Mouse (Mus musculus) MEL (cell line): Measurements from ENCODE around the gene Gpr162. TPM values are rescaled to one million over a fixed set of nuclear protein-coding genes. Genes with fewer than 3 reads are reported as not detected.

ENCODE experiments used
- DNase-seq: peaks from one replicate; pipeline ENCODE4 v3.0.0; 2011; ENCODE audit warnings: low read depth, low spot score
- H3K27ac ChIP-seq: 2 replicates; pipeline ENCODE4 v1.5.1; 2012; ENCODE audit warnings: low read depth, mild to moderate bottlenecking, control low read depth, low read length, moderate library complexity; ENCODE audit not compliant: control insufficient read depth
- H3K27me3 ChIP-seq, 2 experiments: fragments of 150-350 bp in 1 of 2; sonication (generic) in 1 of 2; 2 replicates each; pipeline ENCODE4 v1.6.1; 2012; ENCODE audit warnings: low read length in 2 of 2, mild to moderate bottlenecking in 2 of 2, improper control_type of control experiment in 1 of 2, moderate library complexity in 1 of 2; ENCODE audit not compliant: insufficient read depth in 2 of 2, control insufficient read depth in 1 of 2
- H3K36me3 ChIP-seq, 2 experiments: 2 replicates each; pipeline ENCODE4 v1.6.1; 2012 to 2014; ENCODE audit warnings: low read length in 2 of 2, improper control_type of control experiment in 1 of 2, inconsistent platforms in 1 of 2, mild to moderate bottlenecking in 1 of 2; ENCODE audit not compliant: insufficient read depth in 2 of 2, control insufficient read depth in 1 of 2
- H3K4me1 ChIP-seq, 2 experiments: fragments of 150-350 bp in 1 of 2; sonication (generic) in 1 of 2; 2 replicates each; pipeline ENCODE4 v1.6.1; 2012; ENCODE audit warnings: low read length in 2 of 2, improper control_type of control experiment in 1 of 2, mild to moderate bottlenecking in 1 of 2; ENCODE audit not compliant: insufficient read depth in 2 of 2, control insufficient read depth in 1 of 2
- H3K4me3 ChIP-seq, 2 experiments: fragments of 150-350 bp in 1 of 2; sonication (generic) in 1 of 2; 2 replicates each; pipeline ENCODE4 v1.5.1; 2012; ENCODE audit warnings: low read depth in 2 of 2, low read length in 2 of 2, mild to moderate bottlenecking in 2 of 2, moderate library complexity in 2 of 2, control low read depth in 1 of 2, improper control_type of control experiment in 1 of 2; ENCODE audit not compliant: control insufficient read depth in 1 of 2, insufficient read depth in 1 of 2
- H3K79me2 ChIP-seq: 2 replicates; pipeline ENCODE4 v1.6.1; 2012; ENCODE audit warnings: mild to moderate bottlenecking, low read length, moderate library complexity; ENCODE audit not compliant: control insufficient read depth, poor library complexity, insufficient read depth
- H3K9ac ChIP-seq: 2 replicates; pipeline ENCODE4 v1.6.1; 2012; ENCODE audit warnings: low read depth, mild to moderate bottlenecking, control low read depth, low read length, moderate library complexity; ENCODE audit not compliant: control insufficient read depth, poor library complexity, severe bottlenecking
- H3K9me3 ChIP-seq: fragments of 150-350 bp; sonication (generic); replicated peaks from 2 replicates; pipeline ENCODE4 v1.6.1; 2012; ENCODE audit warnings: mild to moderate bottlenecking, low read length, improper control_type of control experiment, moderate library complexity; ENCODE audit not compliant: insufficient read depth
- BHLHE40 ChIP-seq: IDR thresholded peaks from 2 replicates; pipeline ENCODE4 v1.6.1; 2012; ENCODE audit warnings: low read depth, mild to moderate bottlenecking, inconsistent platforms, low read length, improper control_type of control experiment, borderline replicate concordance
- CHD1 ChIP-seq: IDR thresholded peaks from 2 replicates; pipeline ENCODE4 v1.6.1; 2012; ENCODE audit warnings: low read depth, mild to moderate bottlenecking, inconsistent platforms, low read length, improper control_type of control experiment
- CHD2 ChIP-seq: IDR thresholded peaks from 2 replicates; pipeline ENCODE4 v1.6.1; 2011; ENCODE audit warnings: low read length, improper control_type of control experiment
- CTCF ChIP-seq, 3 experiments: IDR thresholded peaks in 2 of 3; conservative IDR thresholded peaks in 1 of 3; 2 replicates each; pipeline ENCODE4 v1.5.1; 2011 to 2012; ENCODE audit warnings: low read length in 3 of 3, low read depth in 2 of 3, mild to moderate bottlenecking in 2 of 3, improper control_type of control experiment in 1 of 3, inconsistent platforms in 1 of 3, mixed read lengths in 1 of 3, moderate library complexity in 1 of 3; ENCODE audit not compliant: control insufficient read depth in 1 of 3, insufficient read depth in 1 of 3, poor library complexity in 1 of 3, severe bottlenecking in 1 of 3
- ELF1 ChIP-seq: IDR thresholded peaks from 2 replicates; pipeline ENCODE4 v1.6.1; 2014; ENCODE audit warnings: low read depth, mild to moderate bottlenecking, inconsistent platforms, low read length, improper control_type of control experiment, moderate library complexity
- EP300 ChIP-seq, 2 experiments: IDR thresholded peaks; 2 replicates each; pipeline ENCODE4 v1.6.1; 2011; ENCODE audit warnings: improper control_type of control experiment in 2 of 2, low read length in 2 of 2, low read depth in 1 of 2, mild to moderate bottlenecking in 1 of 2
- GABPA ChIP-seq: IDR thresholded peaks from 2 replicates; pipeline ENCODE4 v1.6.1; 2012; ENCODE audit warnings: low read depth, mild to moderate bottlenecking, inconsistent platforms, low read length, improper control_type of control experiment, moderate library complexity
- HCFC1 ChIP-seq: IDR thresholded peaks from 2 replicates; pipeline ENCODE4 v1.6.1; 2012; ENCODE audit warnings: low read depth, mild to moderate bottlenecking, inconsistent platforms, low read length, improper control_type of control experiment, moderate library complexity
- JUND ChIP-seq: IDR thresholded peaks from 2 replicates; pipeline ENCODE4 v1.6.1; 2011; ENCODE audit warnings: low read depth, mild to moderate bottlenecking, improper control_type of control experiment, low read length
- MAZ ChIP-seq: IDR thresholded peaks from 2 replicates; pipeline ENCODE4 v1.6.1; 2012; ENCODE audit warnings: low read depth, mild to moderate bottlenecking, inconsistent platforms, low read length, improper control_type of control experiment
- MXI1 ChIP-seq: IDR thresholded peaks from 2 replicates; pipeline ENCODE4 v1.6.1; 2011; ENCODE audit warnings: mild to moderate bottlenecking, low read depth, low read length, improper control_type of control experiment
- MYC ChIP-seq: IDR thresholded peaks from 2 replicates; pipeline ENCODE4 v1.6.1; 2011; ENCODE audit warnings: low read depth, mild to moderate bottlenecking, low read length, improper control_type of control experiment, moderate library complexity
- NELFE ChIP-seq: IDR thresholded peaks from 2 replicates; pipeline ENCODE4 v1.6.1; 2011; ENCODE audit warnings: low read depth, low read length, improper control_type of control experiment
- POLR2AphosphoS2 ChIP-seq: IDR thresholded peaks from 2 replicates; pipeline ENCODE4 v1.6.1; 2011; ENCODE audit warnings: low read length, improper control_type of control experiment
- POLR2AphosphoS5 ChIP-seq: IDR thresholded peaks from 2 replicates; pipeline ENCODE4 v1.6.1; 2012; ENCODE audit warnings: low read depth, borderline replicate concordance, mild to moderate bottlenecking, inconsistent platforms, low read length, moderate library complexity, mixed read lengths
- RCOR1 ChIP-seq: IDR thresholded peaks from 2 replicates; pipeline ENCODE4 v1.6.1; 2012; ENCODE audit warnings: low read depth, mild to moderate bottlenecking, inconsistent platforms, low read length, improper control_type of control experiment
- SMC3 ChIP-seq: IDR thresholded peaks from 2 replicates; pipeline ENCODE4 v1.6.1; 2011; ENCODE audit warnings: low read depth, low read length, improper control_type of control experiment
- TBP ChIP-seq: IDR thresholded peaks from 2 replicates; pipeline ENCODE4 v1.8.0; 2011; ENCODE audit warnings: low read depth, low read length, improper control_type of control experiment
- TCF12 ChIP-seq: IDR thresholded peaks from 2 replicates; pipeline ENCODE4 v1.6.1; 2014; ENCODE audit warnings: low read depth, mild to moderate bottlenecking, inconsistent platforms, low read length, improper control_type of control experiment, moderate library complexity
- USF1 ChIP-seq: IDR thresholded peaks from 2 replicates; pipeline ENCODE4 v1.6.1; 2014; ENCODE audit warnings: low read depth, mild to moderate bottlenecking, inconsistent platforms, low read length, improper control_type of control experiment, moderate library complexity
- USF2 ChIP-seq, 2 experiments: IDR thresholded peaks; 2 replicates each; pipeline ENCODE4 v1.6.1; 2011 to 2012; ENCODE audit warnings: improper control_type of control experiment in 2 of 2, low read length in 2 of 2, borderline replicate concordance in 1 of 2, inconsistent platforms in 1 of 2, low read depth in 1 of 2, mild to moderate bottlenecking in 1 of 2; ENCODE audit not compliant: insufficient read depth in 1 of 2
- ZC3H11A ChIP-seq: IDR thresholded peaks from 2 replicates; pipeline ENCODE4 v1.6.1; 2012; ENCODE audit warnings: low read depth, mild to moderate bottlenecking, inconsistent platforms, low read length, improper control_type of control experiment
- ZKSCAN1 ChIP-seq: IDR thresholded peaks from 2 replicates; pipeline ENCODE4 v1.6.1; 2012; ENCODE audit warnings: low read depth, mild to moderate bottlenecking, inconsistent platforms, low read length, improper control_type of control experiment, moderate library complexity
- ZNF384 ChIP-seq: IDR thresholded peaks from 2 replicates; pipeline ENCODE4 v1.6.1; 2012; ENCODE audit warnings: low read depth, mild to moderate bottlenecking, inconsistent platforms, low read length, improper control_type of control experiment
- polyA plus RNA-seq, 2 experiments: library from polyadenylated mRNA; stranded (reverse) in 1 of 2; unstranded in 1 of 2; fragments of >175 nt in 1 of 2; fragments of >200 nt in 1 of 2; gene quantifications; 2 replicates each; pipeline versions ENCODE4 v1.2.1 to v1.2.4; 2012; ENCODE audit warnings: low replicate concordance in 2 of 2, low read depth in 1 of 2; ENCODE audit not compliant: insufficient read length in 2 of 2, insufficient read depth in 1 of 2, missing spikeins in 1 of 2
- total RNA-seq: library from RNA; depleted of rRNA; stranded (reverse); fragments of 300-350 nt; gene quantifications from 2 replicates; pipeline ENCODE4 v1.2.3, GENCODE M21; 2012

Gpr162 gene
- total and polyA plus RNA-seq, 3 experiments, result 0.08 to 0.84 TPM; not detected in 1

DNA sequence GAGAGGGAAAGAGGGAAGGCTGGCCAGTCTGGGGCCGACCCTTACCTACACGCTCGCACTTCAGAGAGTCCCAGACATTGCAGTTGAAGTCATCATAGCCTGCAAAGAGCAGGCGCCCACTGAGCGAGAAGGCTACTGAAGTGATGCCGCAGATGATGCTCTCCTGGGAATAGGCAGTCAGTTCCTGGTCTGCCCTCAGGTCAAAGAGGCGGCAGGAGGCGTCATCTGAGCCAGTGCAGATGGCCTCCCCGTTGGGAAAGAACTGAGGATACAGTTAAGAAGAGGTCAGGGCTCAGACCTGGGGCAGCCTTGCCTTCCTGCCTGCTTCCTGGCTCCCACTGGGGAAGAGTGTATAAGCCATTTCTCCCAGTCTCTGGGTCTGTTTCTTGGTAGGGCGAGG, 28.3 kb downstream of the Gpr162 start:
- Histone ChIP-seq H3K27me3 (no peaks in the 10 kb centered on the region), H3K9ac (no peak overlapping the region), H3K9me3 (no peaks in the 10 kb centered on the region), H3K36me3 (0 out of 4 replicates have a peak, but pooled peaks cover 0 to 2% of the 10 kb centered on the region in 2 experiments), H3K27ac (no peak overlapping the region), H3K79me2 (peaks cover 1% of the 10 kb centered on the region; the same call in 1 of the 2 replicates), H3K4me3 (no peak overlapping the region), H3K4me1 (peaks cover 2 to 9% of the 10 kb centered on the region in 2 experiments)
- no peak for DNase-seq
- TF ChIP-seq SMC3 (no peak), GABPA (no peak), ZKSCAN1 (no peak), ZC3H11A (no peak), MYC (no peak), EP300 (IDR thresholded peaks at IDR 0.05; ENCODE audit: low read depth in 1 of 2, low read length in 2 of 2) (no peak), ELF1 (no peak), JUND (no peak)

DNA sequence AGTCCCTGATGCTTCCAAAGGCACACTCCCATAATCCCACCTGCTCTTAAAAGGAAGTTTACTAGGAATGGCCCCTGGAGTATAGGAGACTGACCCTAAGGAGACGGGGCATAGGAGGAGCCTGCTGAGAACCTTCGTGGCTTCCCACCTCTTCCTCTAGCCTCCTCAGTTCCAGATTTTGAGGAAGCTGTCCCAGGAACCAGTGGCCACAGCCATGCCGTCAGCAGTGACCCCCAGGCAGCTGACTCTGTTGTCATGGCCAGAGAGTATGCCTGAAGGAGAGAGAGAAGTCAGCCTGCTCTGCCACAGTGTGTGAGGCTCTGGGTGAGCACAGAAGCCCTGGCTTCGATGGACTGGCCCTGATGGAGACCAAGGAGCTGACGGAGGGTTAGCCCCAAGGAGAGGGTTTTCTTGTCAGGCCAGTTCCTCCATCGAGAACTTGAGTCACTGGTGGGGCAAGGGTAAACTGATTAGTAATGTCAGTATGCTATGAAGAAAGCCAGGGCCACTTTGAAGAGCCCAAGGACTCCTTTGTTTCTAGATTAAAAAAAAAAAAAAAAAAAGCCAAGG, 29.2 kb downstream of the Gpr162 start:
- H3K4me1 ChIP-seq, result peaks cover 1 to 2% of the 10 kb centered on the region in 2 experiments; a peak in 2 of 4 replicates
- H3K36me3 ChIP-seq, result 0 out of 4 replicates have a peak, but pooled peaks cover 0 to 2% of the 10 kb centered on the region in 2 experiments
- H3K79me2 ChIP-seq, result peaks cover 6% of the 10 kb centered on the region

DNA sequence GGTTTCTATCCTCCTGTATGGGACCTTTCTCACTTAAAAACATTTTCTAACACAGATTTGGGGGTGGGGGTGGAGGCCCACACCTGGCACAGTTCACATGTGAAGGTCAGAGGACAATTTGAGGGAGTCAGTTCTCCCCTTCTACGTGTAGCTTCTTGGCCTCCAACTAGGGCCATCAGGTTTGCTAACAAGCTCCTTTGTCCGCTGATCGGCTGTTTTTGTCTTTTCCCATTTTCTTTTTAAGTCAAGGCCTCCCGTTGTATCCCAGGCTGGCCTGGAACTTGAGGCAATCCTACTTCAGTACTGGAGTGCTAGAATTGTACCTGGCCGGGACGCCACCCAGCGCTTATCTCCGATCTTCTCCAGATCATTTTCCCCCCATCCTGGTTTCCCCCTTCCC, 32.1 kb downstream of the Gpr162 start:
- no peak overlapping the region for H3K27ac ChIP-seq
- TF ChIP-seq ZNF384 (no peak), HCFC1 (no peak), MXI1 (no peak), EP300 (IDR thresholded peaks at IDR 0.05; ENCODE audit: low read depth in 1 of 2, low read length in 2 of 2) (no peak), USF2 (IDR thresholded peaks at IDR 0.05; ENCODE audit: borderline replicate concordance in 1 of 2, insufficient read depth in 1 of 2, low read depth in 1 of 2, low read length in 2 of 2) (no peak), USF1 (no peak), MYC (no peak)
- no peak overlapping the region for H3K4me3 ChIP-seq
- peaks cover 0 to 8% of the 10 kb centered on the region in 2 experiments; a peak in 2 of 4 replicates for H3K36me3 ChIP-seq
- no peaks in the 10 kb centered on the region for H3K9me3 ChIP-seq
- no peak overlapping the region for H3K9ac ChIP-seq
- DNase-seq, result no peak
- peaks cover 22% of the 10 kb centered on the region for H3K79me2 ChIP-seq
- H3K4me1 ChIP-seq, result peaks cover 2 to 6% of the 10 kb centered on the region in 2 experiments; a peak in 3 of 4 replicates
- H3K27me3 ChIP-seq, result no peaks in the 10 kb centered on the region

More for the DNA sequence above, 29.2 kb downstream of the Gpr162 start:
- no peak for DNase-seq
- Histone ChIP-seq H3K9ac (no peak overlapping the region), H3K27me3 (no peaks in the 10 kb centered on the region), H3K4me3 (no peak overlapping the region), H3K27ac (no peak overlapping the region), H3K9me3 (no peaks in the 10 kb centered on the region)
- TF ChIP-seq TCF12 (no peak), CTCF (IDR thresholded peaks at IDR 0.05 in 2 of 3, conservative IDR thresholded peaks at IDR 0.05 in 1 of 3; ENCODE audit: control insufficient read depth in 1 of 3, insufficient read depth in 1 of 3, low read depth in 2 of 3, low read length in 3 of 3, poor library complexity in 1 of 3, severe bottlenecking in 1 of 3) (no peak), CHD1 (no peak), BHLHE40 (no peak), TBP (no peak), ZKSCAN1 (no peak), POLR2AphosphoS5 (no peak), RCOR1 (no peak), MAZ (no peak), ELF1 (no peak), CHD2 (no peak), POLR2AphosphoS2 (no peak), NELFE (no peak)
